Mouse (Mus musculus): ENCODE measurements around the gene Rrnad1.

- TF ChIP-seq POLR2A (IDR thresholded peaks at IDR 0.05; ENCODE audit: borderline replicate concordance, extremely low read depth, insufficient read depth, insufficient read length, poor library complexity, severe bottlenecking) (no peak; the same call in 1 of the 2 replicates), CTCF (IDR thresholded peaks at IDR 0.05; ENCODE audit: borderline replicate concordance, extremely low read depth, insufficient read depth, insufficient read length) (no peak)
Observed at GRCm38 (mm10) chr3:87905880-87906485, 24.5 kb downstream of the Rrnad1 start, which contains the start of gene Hdgf.

Data from brain, embryonic 14.5 days (tissue).